Mouse (Mus musculus): Measurements from ENCODE around the gene Tagln2. TPM values are rescaled to one million over a fixed set of nuclear protein-coding genes. Genes with fewer than 3 reads are reported as not detected.
A peak's percentile ranks its signal among the peaks of the same experiment; 100 is the strongest.

Gene Tagln2
- polyA plus RNA-seq, 1 experiment from 2014 or later = 72.3 TPM

GRCm38 (mm10) chr1:172522524-172522923 is 22.7 kb downstream of the Tagln2 start:
- no peaks in the 10 kb centered on the region for H3K36me3 ChIP-seq
- no peak overlapping the region for H3K9ac ChIP-seq
- peaks cover 26% of the 10 kb centered on the region for H3K4me1 ChIP-seq (replicated peaks)
- H3K4me2 ChIP-seq = no peak overlapping the region
- no peak overlapping the region for H3K4me3 ChIP-seq
- H3K27me3 ChIP-seq = peaks cover 12% of the 10 kb centered on the region
- ATAC-seq (ENCODE audit: low FRiP score) = no peak
- no peak overlapping the region for H3K27ac ChIP-seq
- WGBS = 76% methylated on average over 7 of the region's 7 CpGs
- H3K9me3 ChIP-seq = no peaks in the 10 kb centered on the region

DNA sequence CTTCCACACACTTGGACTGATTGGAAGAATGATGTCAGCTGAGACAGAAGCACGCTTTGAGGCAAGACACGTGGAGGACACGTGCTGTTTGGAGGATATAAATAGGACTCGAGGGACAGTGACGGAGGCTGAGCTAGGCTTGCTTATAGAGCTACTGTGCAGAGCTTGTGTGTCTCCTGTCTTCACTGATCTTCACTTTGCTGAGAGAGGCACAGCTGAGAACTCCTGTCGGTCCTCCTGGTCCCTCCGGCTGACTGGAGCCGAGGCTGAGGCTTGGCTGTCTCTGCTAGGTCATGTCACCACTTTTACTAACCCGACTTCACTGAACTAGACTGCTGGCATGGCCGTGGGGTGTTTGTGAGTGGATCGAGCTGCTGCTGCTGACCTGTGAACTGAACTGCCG is 23.9 kb downstream of the Tagln2 start:
- Histone ChIP-seq H3K4me3 (no peak overlapping the region), H3K9me3 (no peaks in the 10 kb centered on the region), H3K27ac (no peak overlapping the region), H3K9ac (no peak overlapping the region), H3K4me1 (replicated peaks) (peaks cover 26% of the 10 kb centered on the region), H3K36me3 (no peaks in the 10 kb centered on the region), H3K27me3 (peaks cover 15% of the 10 kb centered on the region), H3K4me2 (no peak overlapping the region)
- ATAC-seq (ENCODE audit: low FRiP score) = no peak
- 60% methylated on average over 12 of the region's 12 CpGs for WGBS

DNA sequence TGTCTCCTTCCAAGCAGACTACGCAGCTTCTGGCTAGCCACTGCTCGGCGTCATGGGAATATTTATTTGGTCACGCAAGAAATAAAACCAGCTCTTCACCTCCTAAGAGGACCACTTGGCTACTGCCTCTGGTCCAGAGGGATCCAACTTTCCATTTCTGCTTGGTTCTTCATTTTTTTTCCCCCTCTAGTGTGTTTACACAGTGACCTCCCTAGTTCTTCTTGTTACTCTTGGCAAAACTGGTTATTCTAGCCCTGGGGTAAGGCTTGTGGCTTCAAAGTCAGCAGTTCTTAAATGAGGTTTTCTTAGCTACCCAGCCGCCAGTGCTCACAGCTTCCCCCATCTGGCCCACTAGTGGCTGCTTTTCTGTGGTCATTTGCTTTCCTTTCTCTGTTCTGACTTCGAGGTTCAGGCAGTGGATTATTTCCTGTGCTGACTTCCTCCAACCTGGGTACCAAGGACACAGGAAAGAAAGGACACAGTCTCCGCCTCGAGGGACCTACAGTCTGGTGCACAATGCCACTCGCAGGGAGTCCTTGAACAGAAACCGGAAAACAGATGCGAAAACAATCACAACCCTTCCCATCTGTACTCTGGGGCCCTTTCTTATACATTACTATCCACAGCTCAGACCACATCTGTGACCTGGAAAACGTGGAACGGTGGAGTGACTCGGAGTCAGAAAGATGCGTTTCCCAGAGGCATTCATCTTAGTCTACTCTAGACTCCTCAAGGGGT is 25.3 kb downstream of the Tagln2 start:
- WGBS = 44% methylated on average over 15 of the region's 15 CpGs
- Histone ChIP-seq H3K36me3 (no peaks in the 10 kb centered on the region), H3K4me1 (replicated peaks) (peaks cover 26% of the 10 kb centered on the region), H3K4me3 (no peak overlapping the region), H3K4me2 (peak overlapping the region; percentile 30; the same call in 1 of the 2 replicates), H3K9me3 (no peaks in the 10 kb centered on the region), H3K27ac (0 out of 2 replicates have a peak overlapping the region, but pooled peaks have one; percentile 2), H3K9ac (no peak overlapping the region), H3K27me3 (peaks cover 15% of the 10 kb centered on the region)
- no peak for ATAC-seq (ENCODE audit: low FRiP score)

- no peak overlapping the region for H3K4me2 ChIP-seq
- no peaks in the 10 kb centered on the region for H3K9me3 ChIP-seq
- H3K27me3 ChIP-seq = peaks cover 17% of the 10 kb centered on the region
- WGBS = 71% methylated on average over 7 of the region's 7 CpGs
- no peaks in the 10 kb centered on the region for H3K36me3 ChIP-seq
- H3K4me1 ChIP-seq (replicated peaks) = peaks cover 24% of the 10 kb centered on the region
- H3K27ac ChIP-seq = no peak overlapping the region
- no peak overlapping the region for H3K9ac ChIP-seq
- no peak for ATAC-seq (ENCODE audit: low FRiP score)
- no peak overlapping the region for H3K4me3 ChIP-seq
Measured at GRCm38 (mm10) chr1:172525971-172526370, 26.1 kb downstream of the Tagln2 start.

DNA sequence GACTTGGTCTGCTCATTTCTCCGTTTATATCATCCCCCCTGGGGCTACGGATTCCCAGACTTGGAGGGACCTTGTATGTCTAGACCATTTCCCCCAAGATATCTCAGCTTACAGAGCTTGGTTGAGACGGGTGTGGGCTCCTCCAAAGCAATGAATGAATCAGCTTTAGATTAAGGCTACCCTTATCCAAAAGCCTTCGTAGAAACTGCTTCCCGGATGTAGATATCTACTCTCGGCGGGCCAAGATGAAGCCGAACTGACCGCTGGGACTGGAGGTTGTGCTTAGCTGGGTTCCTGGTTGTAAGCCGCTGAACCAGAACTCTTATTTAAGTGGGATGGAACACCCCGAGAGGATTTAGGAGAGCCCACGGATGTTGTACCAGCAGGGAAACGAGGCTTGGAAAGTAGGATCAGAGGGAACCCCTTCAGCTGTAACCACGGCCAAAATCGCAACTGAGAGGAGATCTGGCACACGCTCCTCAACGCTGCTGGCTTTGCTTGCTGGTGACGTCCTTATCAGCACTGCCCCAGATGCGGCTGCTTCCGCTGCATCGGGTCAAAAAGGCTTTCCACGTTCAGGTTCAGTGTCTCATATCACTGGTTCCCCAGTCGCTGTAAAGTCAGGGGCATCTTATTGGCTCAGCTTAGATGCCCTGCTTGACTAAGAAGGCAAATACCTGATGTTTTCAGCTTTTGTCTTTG is 26.7 kb downstream of the Tagln2 start:
- Histone ChIP-seq H3K9ac (no peak overlapping the region), H3K4me3 (no peak overlapping the region), H3K27ac (no peak overlapping the region), H3K4me2 (no peak overlapping the region), H3K27me3 (peaks cover 17% of the 10 kb centered on the region), H3K36me3 (no peaks in the 10 kb centered on the region), H3K4me1 (replicated peaks) (peaks cover 24% of the 10 kb centered on the region), H3K9me3 (no peaks in the 10 kb centered on the region)
- no peak for ATAC-seq (ENCODE audit: low FRiP score)
- 79% methylated on average over 23 of the region's 23 CpGs for WGBS

- no peak overlapping the region for H3K27ac ChIP-seq
- no peaks in the 10 kb centered on the region for H3K9me3 ChIP-seq
- H3K4me3 ChIP-seq = no peak overlapping the region
- no peak overlapping the region for H3K4me2 ChIP-seq
- H3K27me3 ChIP-seq = peaks cover 15% of the 10 kb centered on the region
- WGBS = 94% methylated on average over 10 of the region's 10 CpGs
- no peak overlapping the region for H3K9ac ChIP-seq
- no peaks in the 10 kb centered on the region for H3K36me3 ChIP-seq
- H3K4me1 ChIP-seq (replicated peaks) = peaks cover 31% of the 10 kb centered on the region
- ATAC-seq (ENCODE audit: low FRiP score) = no peak
Measured at GRCm38 (mm10) chr1:172527431-172527830, 27.6 kb downstream of the Tagln2 start.

DNA sequence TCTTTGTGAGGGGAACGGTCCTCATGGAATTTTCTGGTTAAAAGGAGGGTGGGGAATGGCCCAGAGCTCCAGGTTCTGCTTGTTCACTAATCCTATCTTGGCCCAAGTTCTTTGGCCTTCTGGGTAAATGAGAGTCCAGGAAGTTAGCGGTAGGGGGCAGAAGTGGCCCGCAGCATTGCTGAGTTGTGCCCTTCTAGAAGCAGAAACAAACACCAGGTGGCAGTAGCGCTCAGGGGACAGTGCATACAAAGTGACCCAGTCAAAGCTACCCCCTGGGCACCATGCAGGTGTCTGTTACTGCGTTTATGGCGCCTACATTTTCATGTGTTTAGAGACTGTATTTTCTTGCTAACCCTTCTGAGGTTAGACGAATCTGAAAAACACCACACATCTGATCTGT is 28.9 kb downstream of the Tagln2 start:
- Histone ChIP-seq H3K4me1 (replicated peaks) (peaks cover 36% of the 10 kb centered on the region), H3K4me3 (no peak overlapping the region), H3K27me3 (peaks cover 16% of the 10 kb centered on the region; the same call in 1 of the 2 replicates), H3K4me2 (no peak overlapping the region), H3K9ac (no peak overlapping the region), H3K36me3 (no peaks in the 10 kb centered on the region), H3K9me3 (no peaks in the 10 kb centered on the region), H3K27ac (no peak overlapping the region)
- ATAC-seq (ENCODE audit: low FRiP score) = 0 out of 2 replicates have a peak, but pooled peaks have one; percentile 35
- 6% methylated on average over 7 of the region's 7 CpGs for WGBS

DNA sequence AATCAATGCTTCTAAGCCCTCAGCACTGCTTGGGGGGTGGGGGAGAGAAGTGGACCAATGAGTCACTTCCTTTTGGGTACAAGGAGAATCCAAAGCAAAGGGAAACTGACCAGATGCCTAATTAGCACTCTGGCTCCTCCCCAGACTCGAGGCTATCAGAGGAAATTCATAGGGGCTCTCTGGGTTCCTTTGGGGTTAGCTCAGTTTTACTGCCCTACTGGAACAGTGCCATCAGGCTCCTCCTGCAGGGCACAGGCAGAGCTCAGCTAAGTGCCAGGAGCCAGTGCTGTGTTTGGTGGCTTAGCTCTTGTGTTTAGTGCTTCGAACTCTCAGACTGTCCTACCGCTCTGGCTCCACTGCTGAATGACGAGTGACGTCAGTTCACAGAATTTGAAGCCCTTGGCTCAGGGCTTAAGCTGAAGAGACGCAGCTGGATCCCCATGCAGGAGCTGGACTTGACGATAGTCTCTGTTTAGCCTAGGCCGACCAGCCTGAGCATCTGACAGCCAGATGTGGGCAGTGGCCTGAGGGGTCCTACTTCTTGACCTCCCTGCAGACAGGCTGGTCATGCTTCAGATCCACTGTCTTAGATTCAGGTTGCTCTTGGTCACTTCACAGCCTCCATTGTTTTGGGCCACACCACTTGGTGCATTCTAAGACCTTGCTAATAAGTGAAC is 30.8 kb downstream of the Tagln2 start:
- Histone ChIP-seq H3K27me3 (peaks cover 28% of the 10 kb centered on the region), H3K27ac (no peak overlapping the region), H3K4me2 (no peak overlapping the region), H3K36me3 (no peaks in the 10 kb centered on the region), H3K4me1 (replicated peaks) (peaks cover 32% of the 10 kb centered on the region), H3K9ac (no peak overlapping the region), H3K4me3 (no peak overlapping the region), H3K9me3 (no peaks in the 10 kb centered on the region)
- WGBS = 41% methylated on average over 8 of the region's 8 CpGs
- peak; percentile 12 for ATAC-seq (ENCODE audit: low FRiP score)

- Histone ChIP-seq H3K4me1 (replicated peaks) (peaks cover 28% of the 10 kb centered on the region), H3K9me3 (no peaks in the 10 kb centered on the region), H3K36me3 (no peaks in the 10 kb centered on the region), H3K4me2 (peak overlapping the region; percentile 46), H3K27ac (no peak overlapping the region), H3K9ac (peak overlapping the region; percentile 16; the same call in 1 of the 2 replicates), H3K27me3 (peaks cover 23% of the 10 kb centered on the region), H3K4me3 (peak overlapping the region; percentile 15)
- ATAC-seq (ENCODE audit: low FRiP score) = peak; percentile 44
- 2% methylated on average over 13 of the region's 13 CpGs for WGBS
Measured at GRCm38 (mm10) chr1:172532551-172532950, 32.7 kb downstream of the Tagln2 start.

GRCm38 (mm10) chr1:172535116-172535515 is 35.3 kb downstream of the Tagln2 start:
- H3K36me3 ChIP-seq = no peaks in the 10 kb centered on the region
- H3K27ac ChIP-seq = no peak overlapping the region
- no peak overlapping the region for H3K9ac ChIP-seq
- no peaks in the 10 kb centered on the region for H3K9me3 ChIP-seq
- peaks cover 23% of the 10 kb centered on the region for H3K27me3 ChIP-seq
- H3K4me3 ChIP-seq = no peak overlapping the region
- 77% methylated on average over 16 of the region's 16 CpGs for WGBS
- H3K4me1 ChIP-seq (replicated peaks) = peaks cover 36% of the 10 kb centered on the region
- H3K4me2 ChIP-seq = no peak overlapping the region
- ATAC-seq (ENCODE audit: low FRiP score) = no peak

- Histone ChIP-seq H3K9ac (no peak overlapping the region), H3K4me1 (replicated peaks) (peaks cover 18% of the 10 kb centered on the region), H3K4me3 (no peak overlapping the region), H3K27ac (peak overlapping the region; percentile 36; the same call in 1 of the 2 replicates), H3K9me3 (no peaks in the 10 kb centered on the region), H3K36me3 (no peaks in the 10 kb centered on the region), H3K4me2 (no peak overlapping the region), H3K27me3 (0 out of 2 replicates have a peak, but pooled peaks cover 9% of the 10 kb centered on the region)
- peak; percentile 43 for ATAC-seq (ENCODE audit: low FRiP score)
- WGBS = 65% methylated on average over 6 of the region's 6 CpGs
Measured at GRCm38 (mm10) chr1:172539827-172540226, 40.0 kb downstream of the Tagln2 start.

- Histone ChIP-seq H3K4me3 (no peak overlapping the region), H3K9me3 (no peaks in the 10 kb centered on the region), H3K9ac (no peak overlapping the region), H3K27me3 (0 out of 2 replicates have a peak, but pooled peaks cover 4% of the 10 kb centered on the region), H3K27ac (peak overlapping the region; percentile 36; the same call in 1 of the 2 replicates), H3K4me1 (replicated peaks) (peaks cover 15% of the 10 kb centered on the region), H3K36me3 (no peaks in the 10 kb centered on the region), H3K4me2 (no peak overlapping the region)
- no peak for ATAC-seq (ENCODE audit: low FRiP score)
- WGBS = 56% methylated on average over 11 of the region's 11 CpGs
Measured at GRCm38 (mm10) chr1:172540283-172540820, 40.5 kb downstream of the Tagln2 start.
